9 mouse cellular contexts compared by ENCODE assay signal in genomic region chr10:14404070-14404469, GRCm38 (mm10).
DNase-seq lines count a peak whose midpoint lies in the region; ATAC-seq and TF ChIP-seq lines count a peak whose summit lies in the region.
"Had no signal": no experiment of that assay in that cellular context is flagged by ENCODE, and none has a peak within 500 bp of the region (broad histone marks: within the 10 kb centered on the region; RNA-seq: fewer than 3 reads in every experiment).

No protein-coding gene starts in this region.

- 75% methylated on average over 1 of the region's 1 CpGs for WGBS in limb, embryonic 14.5 days

- ATAC-seq in cerebellum, adult (ENCODE audit: insufficient number of reproducible peaks, low FRiP score, low TSS enrichment), result no peak
- ATAC-seq in limb, embryonic 14.5 days (ENCODE audit: low FRiP score, low read depth), result no peak

- peaks cover 18% of the 10 kb centered on the region for H3K9me3 ChIP-seq in limb, embryonic 14.5 days (ENCODE audit: control insufficient read depth, low read length)

- H3K9ac ChIP-seq in limb, embryonic 14.5 days (ENCODE audit: low read depth, low read length, severe bottlenecking), result no peak overlapping the region

- intact Hi-C loops in left cerebral cortex, postnatal 25 days (cut with DNase I), result loop anchor here (2.0 kb wide), 1 partner anchor 301 kb away; the partner anchor contains the start of genes Nmbr and Vta1
- intact Hi-C loops in left cerebral cortex, postnatal 4 days (cut with DNase I), result loop anchor here (10.0 kb wide), 1 partner anchor 301 kb away; the partner anchor contains the start of genes Nmbr and Vta1

- H3K4me3 ChIP-seq in limb, embryonic 14.5 days (replicated peaks; ENCODE audit: low read length), result no peak overlapping the region

- H3K27ac ChIP-seq in limb, embryonic 14.5 days (replicated peaks; ENCODE audit: low read depth, low read length), result no peak overlapping the region
- H3K27ac ChIP-seq: macrophage had no signal

- H3K27me3 ChIP-seq in limb, embryonic 14.5 days (ENCODE audit: control insufficient read depth, insufficient read depth, low read length), result no peaks in the 10 kb centered on the region

- peak; percentile 30 to 44 for DNase-seq in cerebellum, postnatal 14 days
- peak; percentile 24 to 31 for DNase-seq in left cerebral cortex, postnatal 25 days (ENCODE audit: low spot score in 2 of 2)
- DNase-seq in left cerebral cortex, postnatal 4 days, result no peak
- DNase-seq in ZHBTc4 (ENCODE audit: low read depth, low spot score), result peak; percentile 59
- DNase-seq in limb, embryonic 14.5 days (ENCODE audit: low spot score), result peak; percentile 52
- no peak for DNase-seq in spleen, adult 18-20 months
- no peak for DNase-seq in cerebellum, adult 9-11 months

- H3K4me2 ChIP-seq in limb, embryonic 14.5 days (replicated peaks; ENCODE audit: low read depth, low read length, severe bottlenecking), result no peak overlapping the region

- H3K36me3 ChIP-seq in limb, embryonic 14.5 days (ENCODE audit: control insufficient read depth, insufficient read depth, low read length), result no peaks in the 10 kb centered on the region; the same call in 1 of the 2 replicates

- no peak for TF ChIP-seq POLR2A in limb, embryonic 14.5 days (IDR thresholded peaks at IDR 0.05; ENCODE audit: borderline replicate concordance, extremely low read depth, insufficient read depth, insufficient read length)

- no peaks in the 10 kb centered on the region for H3K4me1 ChIP-seq in limb, embryonic 14.5 days (ENCODE audit: control insufficient read depth, insufficient read depth, low read length)

Comparison
In these comparisons a context has a peak if more than half of its experiments do, and no peak if none do; other contexts are left out.
1. DNase-seq: peak in cerebellum, postnatal 14 days (2 of 2), left cerebral cortex, postnatal 25 days (2 of 2), ZHBTc4 (single experiment) and limb, embryonic 14.5 days (single experiment); none in left cerebral cortex, postnatal 4 days (single experiment), spleen, adult 18-20 months (0 of 2) and cerebellum, adult 9-11 months (single experiment).